Mouse (Mus musculus) spleen, adult 2 months (tissue): ENCODE results near the gene Bbc3. TPM values are rescaled to one million over a fixed set of nuclear protein-coding genes. Genes with fewer than 3 reads are reported as not detected.
"Not testable (repeated sequence)": the region's sequence is repeated elsewhere in the genome, so short reads cannot be mapped to it uniquely, and the experiment has no call there.

Source experiments
- DNase-seq, 2 experiments: peaks; one replicate each; pipeline versions ENCODE4 v3.0.0 to v3.0.0-alpha.2; 2012 to 2021; ENCODE audit warnings: low spot score in 2 of 2, low read depth in 1 of 2
- H3K27ac ChIP-seq: fragments of 200-500 bp; 2 replicates; pipeline ENCODE4 v1.5.1; 2012; ENCODE audit warnings: low read length, inconsistent platforms; ENCODE audit not compliant: insufficient read depth
- H3K27me3 ChIP-seq: fragments of 200-500 bp; 2 replicates; pipeline ENCODE4 v1.6.1; 2012; ENCODE audit warnings: mild to moderate bottlenecking, moderate library complexity, low read length, inconsistent platforms; ENCODE audit not compliant: control insufficient read depth, insufficient read depth
- H3K36me3 ChIP-seq: fragments of 200-500 bp; 2 replicates; pipeline ENCODE4 v1.6.1; 2012; ENCODE audit warnings: mild to moderate bottlenecking, low read length, inconsistent platforms; ENCODE audit not compliant: control insufficient read depth, insufficient read depth
- H3K4me1 ChIP-seq: fragments of 200-500 bp; 2 replicates; pipeline ENCODE4 v1.6.1; 2011; ENCODE audit warnings: inconsistent platforms; ENCODE audit not compliant: control insufficient read depth, insufficient read depth, insufficient read length
- H3K4me3 ChIP-seq: fragments of 200-500 bp; 2 replicates; pipeline ENCODE4 v1.5.1; 2011; ENCODE audit warnings: mild to moderate bottlenecking, inconsistent platforms; ENCODE audit not compliant: insufficient read depth, insufficient read length; ENCODE audit errors: extremely low read depth
- CTCF ChIP-seq: fragments of 200-500 bp; IDR thresholded peaks from 2 replicates; pipeline ENCODE4 v1.5.1; 2011; ENCODE audit warnings: mild to moderate bottlenecking, inconsistent platforms; ENCODE audit not compliant: insufficient read depth, insufficient read length, insufficient replicate concordance; ENCODE audit errors: extremely low read depth
- POLR2A ChIP-seq: fragments of 200-500 bp; IDR thresholded peaks from 2 replicates; pipeline ENCODE4 v1.6.1; 2011; ENCODE audit warnings: low read depth, low read length, inconsistent platforms
- WGBS: fragments of 180-500 bp; shearing (Covaris S2); methylation state at CpG from one replicate; pipeline ENCODE4 v1.1.7; 2018; 5-methylcytosine and 5-hydroxymethylcytosine counted together
- polyA plus RNA-seq: library from polyadenylated mRNA; depleted of rRNA; stranded (reverse); fragments of >200 nt; gene quantifications from 2 replicates; pipeline ENCODE4 v1.2.3, GENCODE M21; 2012; rRNA removed

Bbc3 gene
- polyA plus RNA-seq = 22.9 and 45.7 TPM in 2 replicates

DNA sequence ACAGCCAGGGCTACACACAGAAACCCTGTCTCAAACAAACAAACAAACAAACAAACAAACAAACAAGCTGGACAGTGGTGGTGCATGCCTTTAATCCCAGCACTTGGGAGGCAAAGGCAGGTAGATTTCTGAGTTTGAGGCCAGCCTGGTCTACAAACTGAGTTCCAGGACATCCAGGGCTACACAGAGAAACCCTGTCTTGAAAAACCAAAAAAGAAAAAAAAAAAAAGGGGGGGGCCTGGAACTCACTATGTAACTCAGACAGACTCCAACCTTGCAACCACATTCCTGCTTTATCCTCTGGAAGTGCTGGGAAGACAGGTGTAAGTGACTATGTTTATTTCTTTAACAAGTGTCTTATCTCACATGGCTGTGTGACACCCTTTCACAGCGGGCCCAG, at the start of gene Bbc3:
Gene Bbc3, plus strand, starts transcription at position 301 of the 400 bp plus-strand sequence.
- peak within 1 kb of the TSS; percentile 78 for H3K27ac ChIP-seq
- not testable (repeated sequence) for H3K27me3 ChIP-seq
- 44% methylated on average over 1 of the region's 1 CpGs for WGBS

GRCm38 (mm10) chr7:16259110-16259590, 49.0 kb upstream of the Bbc3 start, which contains the start of gene C5ar1:
C5ar1 (minus strand) TSS chr7:16259540.
- 0 out of 2 replicates have a peak within 1 kb of the TSS, but pooled peaks have one; percentile 1 for H3K4me3 ChIP-seq
- no peak for TF ChIP-seq CTCF
- TF ChIP-seq POLR2A = no peak
- DNase-seq = no peak
- no peaks in the 10 kb centered on the region for H3K27me3 ChIP-seq
- no peaks in the 10 kb centered on the region for H3K4me1 ChIP-seq
- no peaks in the 10 kb centered on the region for H3K36me3 ChIP-seq
- WGBS = 65% methylated on average over 5 of the region's 5 CpGs
- H3K27ac ChIP-seq = no peak within 1 kb of the TSS

More for the DNA sequence above, at the start of gene Bbc3:
- DNase-seq, H3K36me3 ChIP-seq: not testable (repeated sequence)
- Histone ChIP-seq H3K4me3 (peak within 1 kb of the TSS; percentile 43; the same call in 1 of the 2 replicates), H3K4me1 (peaks cover 27% of the 10 kb centered on the region)

- no peak overlapping the region for H3K27ac ChIP-seq
- H3K4me3 ChIP-seq = no peak overlapping the region
- H3K36me3 ChIP-seq = no peaks in the 10 kb centered on the region
- H3K27me3 ChIP-seq = no peaks in the 10 kb centered on the region
- TF ChIP-seq CTCF (no peak), POLR2A (no peak)
- DNase-seq = no peak
- 35% methylated on average over 1 of the region's 1 CpGs for WGBS
- H3K4me1 ChIP-seq = no peaks in the 10 kb centered on the region
Observed at GRCm38 (mm10) chr7:16261097-16261496, 47.1 kb upstream of the Bbc3 start.

DNA sequence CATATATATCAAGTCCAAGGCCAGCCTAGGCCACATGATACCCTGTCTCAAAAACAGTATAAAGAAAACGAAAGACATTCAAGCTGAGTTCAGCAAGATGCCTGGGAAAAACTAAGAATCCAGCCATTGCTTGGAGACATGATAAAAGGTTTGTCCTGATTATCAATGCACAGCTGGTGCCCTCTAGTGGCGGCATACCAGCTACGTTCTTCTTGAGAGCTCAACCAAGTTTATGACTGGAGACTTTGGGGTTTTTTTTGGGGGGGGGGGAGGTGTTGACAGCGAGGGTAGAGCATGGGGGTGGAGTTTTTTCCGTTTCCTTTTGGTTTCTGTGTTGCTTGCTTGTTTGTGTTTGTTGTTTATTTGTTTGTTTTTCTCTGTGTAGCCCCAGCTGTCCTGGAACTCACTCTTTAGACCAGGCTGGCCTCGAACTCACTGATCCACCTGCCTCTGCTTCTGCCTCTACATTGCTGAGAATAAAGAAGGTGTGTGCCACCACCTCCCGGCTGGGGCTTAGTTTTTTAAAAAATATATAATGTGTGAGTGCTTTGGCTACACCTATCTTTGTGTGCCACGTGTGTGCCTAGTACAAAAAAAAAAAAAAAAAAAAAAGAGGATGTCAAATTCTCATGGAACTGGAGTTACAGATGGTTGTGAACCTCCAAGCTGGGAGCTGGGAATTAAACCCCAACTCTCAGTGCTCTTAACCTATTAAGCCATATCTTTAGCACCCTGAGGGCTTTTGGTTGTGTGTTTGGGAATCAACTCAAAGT, 45.0 kb upstream of the Bbc3 start:
- no peak overlapping the region for H3K27ac ChIP-seq
- peak; percentile 73 to 80 for DNase-seq
- no peaks in the 10 kb centered on the region for H3K36me3 ChIP-seq
- TF ChIP-seq CTCF = peak; percentile 69; the same call in 1 of the 2 replicates
- TF ChIP-seq POLR2A = no peak
- 14% methylated on average over 8 of the region's 8 CpGs for WGBS
- no peaks in the 10 kb centered on the region; the same call in 1 of the 2 replicates for H3K4me1 ChIP-seq
- H3K4me3 ChIP-seq = no peak overlapping the region
- no peaks in the 10 kb centered on the region for H3K27me3 ChIP-seq

- no peaks in the 10 kb centered on the region; the same call in 1 of the 2 replicates for H3K4me1 ChIP-seq
- TF ChIP-seq CTCF = no peak
- TF ChIP-seq POLR2A = no peak
- WGBS = 8% methylated on average over 5 of the region's 5 CpGs
- H3K27ac ChIP-seq = no peak overlapping the region; the same call in 1 of the 2 replicates
- no peaks in the 10 kb centered on the region for H3K36me3 ChIP-seq
- H3K4me3 ChIP-seq = no peak overlapping the region
- H3K27me3 ChIP-seq = no peaks in the 10 kb centered on the region
- DNase-seq = no peak
Observed at GRCm38 (mm10) chr7:16263843-16264242, 44.4 kb upstream of the Bbc3 start.

DNA sequence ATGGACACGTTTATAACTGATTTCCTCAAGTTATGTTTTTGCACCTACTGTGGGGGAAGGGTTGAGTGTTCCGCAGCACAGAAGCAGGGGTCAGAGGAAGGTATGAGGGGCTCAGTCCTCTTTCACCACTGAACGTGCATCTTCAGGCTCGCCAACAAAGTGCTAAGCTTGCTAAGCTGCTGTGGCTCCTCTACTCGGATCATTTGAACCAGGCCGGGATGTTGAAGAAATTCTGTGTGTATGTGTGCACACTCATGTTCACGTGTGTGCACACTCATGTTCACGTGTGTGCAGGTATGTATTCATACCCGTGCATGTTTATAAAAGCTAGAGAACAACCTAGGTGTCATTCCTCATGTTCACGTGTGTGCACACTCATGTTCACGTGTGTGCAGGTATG, 42.3 kb upstream of the Bbc3 start:
- TF ChIP-seq CTCF = no peak
- TF ChIP-seq POLR2A = no peak
- DNase-seq = no peak
- no peaks in the 10 kb centered on the region for H3K36me3 ChIP-seq
- H3K4me3 ChIP-seq = no peak overlapping the region
- H3K27ac ChIP-seq = no peak overlapping the region
- 92% methylated on average over 11 of the region's 11 CpGs for WGBS
- H3K4me1 ChIP-seq = no peaks in the 10 kb centered on the region; the same call in 1 of the 2 replicates
- H3K27me3 ChIP-seq = no peaks in the 10 kb centered on the region

DNA sequence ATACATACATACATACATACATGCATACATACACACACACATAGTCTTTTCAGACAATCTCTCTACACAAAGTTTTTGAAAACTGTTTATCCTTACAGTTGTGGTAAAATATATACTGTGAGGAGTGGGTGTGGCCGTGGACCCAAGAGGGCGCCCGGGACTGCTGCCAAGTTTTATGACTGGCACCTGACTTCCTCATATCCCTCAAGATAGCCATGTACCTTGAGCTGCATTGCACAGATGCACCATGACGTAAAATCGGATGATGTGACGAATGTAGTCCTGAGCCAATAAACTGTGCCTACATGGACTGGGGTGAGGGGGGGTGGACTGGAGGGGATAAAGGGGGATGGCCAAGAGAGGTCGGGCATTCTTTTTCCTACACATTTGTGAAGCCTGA, 41.6 kb upstream of the Bbc3 start:
- not testable (repeated sequence) for H3K36me3 ChIP-seq, H3K4me1 ChIP-seq, DNase-seq, H3K27ac ChIP-seq, H3K4me3 ChIP-seq, H3K27me3 ChIP-seq
- 27% methylated on average over 7 of the region's 7 CpGs for WGBS
